Mouse (Mus musculus) G1E (cell line): Measurements from ENCODE around the gene Prkcg. TPM values are rescaled to one million over a fixed set of nuclear protein-coding genes. Genes with fewer than 3 reads are reported as not detected.

Source experiments
- ATAC-seq: 2 replicates; pipeline ENCODE4 v1.8.0; 2016; ENCODE audit warnings: mild to moderate bottlenecking; ENCODE audit not compliant: insufficient number of reproducible peaks, poor library complexity, low FRiP score, severe bottlenecking; ENCODE audit errors: extremely low read depth
- DNase-seq: peaks from one replicate; pipeline ENCODE4 v3.0.0; 2012; ENCODE audit warnings: low spot score
- H3K27me3 ChIP-seq: 2 replicates; pipeline ENCODE4 v1.6.1; 2012; ENCODE audit warnings: mild to moderate bottlenecking, low read length, inconsistent platforms; ENCODE audit not compliant: insufficient read depth
- H3K36me3 ChIP-seq: replicated peaks from 2 replicates; pipeline ENCODE3; 2012; ENCODE audit warnings: mild to moderate bottlenecking, inconsistent platforms
- H3K4me1 ChIP-seq: 2 replicates; pipeline ENCODE4 v1.6.1; 2012; ENCODE audit warnings: low read depth, low read length, inconsistent platforms, mixed read lengths; ENCODE audit not compliant: insufficient read depth
- H3K4me3 ChIP-seq: 2 replicates; pipeline ENCODE4 v1.5.1; 2012; ENCODE audit warnings: low read depth, mild to moderate bottlenecking, inconsistent platforms, low read length, moderate library complexity, mixed read lengths
- H3K9me3 ChIP-seq: replicated peaks from 2 replicates; pipeline ENCODE4 v1.6.1; 2012; ENCODE audit warnings: inconsistent platforms
- CTCF ChIP-seq: IDR thresholded peaks from 2 replicates; pipeline ENCODE4 v1.5.1; 2012; ENCODE audit warnings: low read depth, low read length, inconsistent platforms, mixed read lengths
- GATA1 ChIP-seq: IDR thresholded peaks from 2 replicates; pipeline ENCODE4 v1.6.1; 2012; ENCODE audit warnings: borderline replicate concordance, low read length, inconsistent platforms, mixed read lengths
- GATA2 ChIP-seq: IDR thresholded peaks from 2 replicates; pipeline ENCODE4 v1.6.1; 2012; ENCODE audit warnings: low read depth, low read length, inconsistent platforms, borderline replicate concordance
- POLR2AphosphoS5 ChIP-seq: IDR thresholded peaks from 2 replicates; pipeline ENCODE4 v1.6.1; 2012; ENCODE audit warnings: low read depth, low read length, inconsistent platforms; ENCODE audit not compliant: insufficient replicate concordance
- TAL1 ChIP-seq: conservative IDR thresholded peaks from 2 replicates; pipeline ENCODE4 v1.6.1; 2012; ENCODE audit warnings: low read depth, low read length, inconsistent platforms, mixed read lengths
- polyA plus RNA-seq: library from polyadenylated mRNA; stranded (reverse); fragments of >175 nt; gene quantifications from 2 replicates; pipeline ENCODE4 v1.2.3, GENCODE M21; 2012
- total RNA-seq, 2 experiments: library from RNA; stranded (forward) in 1 of 2; stranded (reverse) in 1 of 2; fragments of 200-1000 nt in 1 of 2; fragments of >200 nt in 1 of 2; fragmentation: Nextera tagmentation in 1 of 2; gene quantifications; 2 replicates each; pipeline ENCODE4 v1.2.3; 2014 to 2017

The Prkcg gene
- total and polyA plus RNA-seq, 3 experiments = 0.33 TPM; not detected in 2

GRCm38 (mm10) chr7:3338286-3338935 is 49.4 kb downstream of the Prkcg start:
- ATAC-seq (no peak), DNase-seq (no peak)
- no peaks in the 10 kb centered on the region for H3K9me3 ChIP-seq
- no peak for TF ChIP-seq CTCF
- TF ChIP-seq GATA1 = no peak
- no peak for TF ChIP-seq POLR2AphosphoS5
- TF ChIP-seq TAL1 = no peak
- no peak for TF ChIP-seq GATA2
- H3K4me3 ChIP-seq = no peak overlapping the region
- H3K36me3 ChIP-seq = no peaks in the 10 kb centered on the region
- no peaks in the 10 kb centered on the region for H3K27me3 ChIP-seq
- H3K4me1 ChIP-seq = no peaks in the 10 kb centered on the region

GRCm38 (mm10) chr7:3339010-3339409 is 50.0 kb downstream of the Prkcg start:
- Histone ChIP-seq H3K27me3 (no peaks in the 10 kb centered on the region), H3K4me3 (no peak overlapping the region), H3K36me3 (no peaks in the 10 kb centered on the region), H3K9me3 (no peaks in the 10 kb centered on the region), H3K4me1 (no peaks in the 10 kb centered on the region)
- no peak for ATAC-seq
- TF ChIP-seq POLR2AphosphoS5 (no peak), GATA2 (no peak), GATA1 (no peak), CTCF (no peak), TAL1 (no peak)
- no peak for DNase-seq

- H3K4me1 ChIP-seq = no peaks in the 10 kb centered on the region
- no peaks in the 10 kb centered on the region for H3K36me3 ChIP-seq
- H3K9me3 ChIP-seq = no peaks in the 10 kb centered on the region
- ATAC-seq (no peak), DNase-seq (no peak)
- no peaks in the 10 kb centered on the region for H3K27me3 ChIP-seq
- TF ChIP-seq TAL1 = no peak
- no peak for TF ChIP-seq GATA1
- no peak for TF ChIP-seq POLR2AphosphoS5
- TF ChIP-seq GATA2 = no peak
- no peak for TF ChIP-seq CTCF
- H3K4me3 ChIP-seq = no peak overlapping the region
Observed at GRCm38 (mm10) chr7:3343861-3344260, 54.9 kb downstream of the Prkcg start.

GRCm38 (mm10) chr7:3345301-3345700 is 56.3 kb downstream of the Prkcg start:
- H3K36me3 ChIP-seq = no peaks in the 10 kb centered on the region
- H3K4me1 ChIP-seq = no peaks in the 10 kb centered on the region
- ATAC-seq (no peak), DNase-seq (no peak)
- H3K4me3 ChIP-seq = no peak overlapping the region
- no peaks in the 10 kb centered on the region for H3K9me3 ChIP-seq
- no peak for TF ChIP-seq GATA1
- no peak for TF ChIP-seq TAL1
- TF ChIP-seq CTCF = no peak
- no peak for TF ChIP-seq GATA2
- no peak for TF ChIP-seq POLR2AphosphoS5
- H3K27me3 ChIP-seq = no peaks in the 10 kb centered on the region

- Histone ChIP-seq H3K4me1 (no peaks in the 10 kb centered on the region), H3K4me3 (no peak overlapping the region), H3K36me3 (no peaks in the 10 kb centered on the region), H3K9me3 (peaks cover 7% of the 10 kb centered on the region), H3K27me3 (no peaks in the 10 kb centered on the region)
- DNase-seq = no peak
- no peak for ATAC-seq
- TF ChIP-seq CTCF (no peak), GATA1 (no peak), POLR2AphosphoS5 (no peak), TAL1 (no peak), GATA2 (no peak)
Observed at GRCm38 (mm10) chr7:3347366-3348287, 58.6 kb downstream of the Prkcg start.

GRCm38 (mm10) chr7:3348326-3348725 is 59.3 kb downstream of the Prkcg start:
- Histone ChIP-seq H3K4me3 (no peak overlapping the region), H3K36me3 (no peaks in the 10 kb centered on the region), H3K4me1 (no peaks in the 10 kb centered on the region), H3K9me3 (peaks cover 7% of the 10 kb centered on the region), H3K27me3 (no peaks in the 10 kb centered on the region)
- no peak for ATAC-seq
- no peak for DNase-seq
- TF ChIP-seq CTCF (no peak), GATA2 (no peak)
